Mouse (Mus musculus) bone marrow, adult 2 months (tissue): ENCODE measurements around the gene Spred1.

Experiments used
- CTCF ChIP-seq: fragments of 200-500 bp; IDR thresholded peaks from 2 replicates; pipeline ENCODE4 v1.5.1; 2011; ENCODE audit warnings: low read length, control low read depth; ENCODE audit not compliant: control insufficient read depth, insufficient read depth
- POLR2A ChIP-seq: fragments of 200-500 bp; IDR thresholded peaks from 2 replicates; pipeline ENCODE4 v1.6.1; 2011; ENCODE audit warnings: low read depth, mild to moderate bottlenecking, control low read depth, low read length, borderline replicate concordance; ENCODE audit not compliant: control insufficient read depth

- TF ChIP-seq CTCF (peak; percentile 80), POLR2A (no peak)
Measured at GRCm38 (mm10) chr2:117231257-117231656, 110.1 kb downstream of the Spred1 start.
